Mouse (Mus musculus): ENCODE results near the gene Zfpm1. TPM values are rescaled to one million over a fixed set of nuclear protein-coding genes. Genes with fewer than 3 reads are reported as not detected.

Zfpm1 gene
- polyA plus RNA-seq, 2 experiments from 2014 or later = 1.7 to 2.2 TPM

Other genes with a start within 250 kb of the Zfpm1 start
- gene Trhr2, start 78.6 kb downstream of the Zfpm1 start, polyA plus RNA-seq (2017; shearing (Covaris generic)) = not detected
- gene Zc3h18, start 94.5 kb downstream of the Zfpm1 start, polyA plus RNA-seq (2017; shearing (Covaris generic)) = 10 to 100 TPM; 10.9 to 18.2 TPM
- gene Il17c, start 139.9 kb downstream of the Zfpm1 start, polyA plus RNA-seq (2017; shearing (Covaris generic)) = not detected
- 100 to 1,000 TPM; 750 to 796 TPM for gene Cyba, start 150.8 kb downstream of the Zfpm1 start, polyA plus RNA-seq (2017; shearing (Covaris generic))
- 10 to 100 TPM; 14.8 to 15.1 TPM for gene Mvd, start 161.3 kb downstream of the Zfpm1 start, polyA plus RNA-seq (2017; shearing (Covaris generic))
- 1 to 10 TPM; 3.2 to 5.1 TPM for gene Snai3, start 178.6 kb downstream of the Zfpm1 start, polyA plus RNA-seq (2017; shearing (Covaris generic))
- 10 to 100 TPM; 35.0 to 36.0 TPM for gene Rnf166, start 193.9 kb downstream of the Zfpm1 start, polyA plus RNA-seq (2017; shearing (Covaris generic))
- gene Ctu2, start 194.0 kb downstream of the Zfpm1 start, polyA plus RNA-seq (2017; shearing (Covaris generic)) = 10 to 100 TPM; 11.0 to 14.6 TPM

Measured in activated CD4-positive, CD25-positive, alpha-beta regulatory T cell, adult 4 months (primary cell).